Mouse (Mus musculus) heart, adult 18-20 months (tissue): Measurements from ENCODE around the gene Stx7. TPM values are rescaled to one million over a fixed set of nuclear protein-coding genes. Genes with fewer than 3 reads are reported as not detected.
"Not testable (repeated sequence)": the region's sequence is repeated elsewhere in the genome, so short reads cannot be mapped to it uniquely, and the experiment has no call there.

Experiments
- DNase-seq, 2 experiments: peaks; one replicate each; pipeline ENCODE4 v3.0.0; 2021 to 2022; ENCODE audit warnings: mixed read lengths in 1 of 2
- long read RNA-seq, 2 experiments: library from polyadenylated mRNA; stranded (forward); transcript quantifications; one replicate each; pipeline ENCODE4 v2.0.0; 2021
- total RNA-seq, 2 experiments: library from RNA; stranded (reverse); gene quantifications; 2 replicates each; pipeline ENCODE4 v1.2.3; 2021

Gene Stx7
- 10 to 100 TPM; 44.9 to 51.8 TPM for total RNA-seq
- long read RNA-seq, experiment 1, transcript Stx7-205 (10 exons, 3,435 nt): major isoform, 55 of 61 reads
- long read RNA-seq, experiment 1, partial matches to known transcripts: 2 of 61 reads
- long read RNA-seq, experiment 1, other reads (novel, unspliced or antisense): 4 of 61 reads
- long read RNA-seq, experiment 2, transcript Stx7-205 (10 exons, 3,435 nt): major isoform, 29 of 33 reads
- long read RNA-seq, experiment 2, partial matches to known transcripts: 1 of 33 reads
- long read RNA-seq, experiment 2, other reads (novel, unspliced or antisense): 2 of 33 reads

DNA sequence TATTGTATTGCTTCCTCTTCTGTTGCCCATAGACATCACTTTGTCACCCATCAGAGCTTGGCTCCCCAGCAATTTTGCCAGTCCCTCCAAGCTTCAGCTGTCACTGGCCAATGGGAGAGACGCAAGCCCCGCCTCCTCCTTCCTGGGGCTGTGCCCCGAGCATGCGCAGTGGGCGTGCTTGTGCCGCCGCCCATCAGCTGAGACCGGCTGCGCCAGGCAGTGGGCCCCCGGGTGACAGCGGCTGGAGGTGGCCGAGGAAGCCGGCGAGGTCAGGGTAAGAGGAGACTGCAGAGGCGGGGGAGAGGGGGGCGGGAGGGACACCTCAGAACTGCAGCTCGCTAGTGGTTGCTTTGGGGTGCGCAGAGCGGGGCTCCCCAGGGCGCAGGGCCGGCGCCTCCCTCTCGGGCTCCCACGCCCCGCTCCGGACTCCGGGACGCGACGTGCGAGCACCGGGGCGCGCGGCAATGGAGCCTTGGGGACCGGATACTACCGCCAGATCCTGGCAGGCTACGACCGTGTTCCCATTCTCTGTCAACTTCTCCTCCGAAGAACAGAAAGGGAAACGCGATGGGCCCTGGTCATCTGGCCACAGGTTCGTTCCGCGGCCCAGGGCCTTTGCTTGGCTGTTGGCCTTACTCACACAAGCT lies at the start of gene Stx7:
Stx7 (plus strand) TSS at position 168 of the 647 bp plus-strand sequence.
- DNase-seq: peak; percentile 95 to 97

DNA sequence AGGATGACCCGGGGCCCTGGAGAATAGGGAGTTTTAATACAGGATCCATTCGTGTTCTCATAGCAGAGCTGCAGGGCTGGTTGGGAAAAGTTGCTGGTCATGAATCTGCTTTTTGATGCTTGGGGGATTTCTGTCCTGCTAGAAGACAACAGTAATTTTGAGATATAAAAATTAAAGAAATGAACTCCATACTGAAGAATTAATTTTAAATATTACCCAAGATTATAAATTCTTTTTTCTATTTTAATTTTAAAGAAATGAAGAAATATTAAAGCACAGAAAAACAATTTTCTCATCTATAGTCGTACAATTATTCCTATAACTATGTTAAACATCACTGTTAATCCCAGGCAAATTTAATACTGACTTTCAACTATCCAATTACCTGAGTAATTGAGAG lies 47.3 kb upstream of the Stx7 start, which contains the start of gene Taar8c:
Taar8c (minus strand) TSS at position 101 of the 400 bp plus-strand sequence.
- not testable (repeated sequence) for DNase-seq

DNA sequence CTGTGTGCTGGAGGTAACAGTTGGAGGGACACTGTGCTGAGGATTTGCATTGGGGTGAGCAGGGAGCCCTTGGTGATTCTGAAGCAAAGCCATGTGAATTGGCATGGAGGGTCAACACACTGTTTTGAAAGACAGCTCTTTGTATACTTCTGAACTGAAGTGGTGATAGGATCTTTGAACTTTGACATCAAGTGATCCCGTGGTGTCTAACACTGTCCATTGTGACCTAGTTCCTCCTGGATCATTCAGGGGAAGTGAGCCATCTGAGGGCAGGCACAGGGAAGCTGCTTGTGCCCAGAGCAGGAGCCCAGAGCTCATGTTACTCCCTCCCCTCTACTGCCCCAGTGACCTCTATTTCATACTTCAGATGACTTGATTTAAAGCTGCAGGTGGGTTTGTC lies 45.8 kb upstream of the Stx7 start:
- DNase-seq: not testable (repeated sequence)

DNA sequence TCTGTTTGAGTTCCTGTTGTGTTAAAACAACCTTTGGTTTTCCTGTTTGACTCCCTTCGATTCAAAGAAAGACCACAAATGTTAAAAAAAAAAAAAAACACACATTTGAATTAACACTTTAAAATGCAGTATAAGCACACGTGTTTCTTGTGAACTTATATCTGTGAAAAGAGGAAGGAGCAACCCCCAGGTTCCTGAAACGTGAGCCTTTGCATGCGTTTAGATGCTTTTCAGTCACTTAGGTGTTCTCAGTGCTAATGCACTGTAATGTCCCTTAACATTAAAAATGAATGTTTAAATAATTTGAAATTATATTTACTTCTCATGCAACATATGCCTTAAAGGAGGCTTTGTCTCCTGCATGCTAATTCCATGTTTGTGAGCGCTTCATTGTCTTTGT lies 41.4 kb upstream of the Stx7 start:
- DNase-seq: no peak

DNA sequence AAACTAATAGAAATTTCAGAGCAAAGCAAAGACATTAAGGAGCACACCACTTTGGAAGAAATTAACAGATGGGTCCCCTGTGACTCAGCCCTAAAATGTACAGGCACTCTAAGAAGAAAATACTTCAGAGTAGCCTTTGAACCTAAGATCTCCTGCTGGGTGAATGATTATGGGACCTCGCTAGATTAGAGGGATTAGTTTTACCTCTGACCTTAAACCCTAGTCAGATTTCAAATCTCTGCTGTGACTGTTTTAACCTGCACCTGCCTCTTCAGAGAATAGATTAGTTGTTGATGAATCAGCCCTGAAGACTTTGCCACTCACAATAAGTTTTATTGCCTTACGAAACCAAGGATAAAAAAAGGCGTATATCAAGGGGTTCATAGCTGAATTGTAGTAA lies 40.9 kb upstream of the Stx7 start:
- DNase-seq: no peak

DNA sequence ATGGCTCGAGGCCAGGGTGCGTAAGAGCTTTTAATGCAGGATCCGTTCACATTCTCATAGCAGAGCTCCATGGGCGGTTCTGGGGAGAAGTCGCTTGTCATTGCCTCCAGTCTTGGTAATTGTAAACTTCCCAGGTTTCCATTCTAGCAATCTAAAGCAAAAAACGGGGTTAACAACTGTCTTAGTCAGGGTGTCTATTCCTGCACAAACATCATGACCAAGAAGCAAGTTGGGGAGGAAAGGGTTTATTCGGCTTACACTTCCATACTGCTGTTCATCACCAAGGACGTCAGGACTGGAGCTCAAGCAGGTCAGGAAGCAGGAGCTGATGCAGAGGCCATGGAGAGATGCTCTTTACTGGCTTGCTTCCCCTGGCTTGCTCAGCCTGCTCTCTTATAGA lies 39.7 kb upstream of the Stx7 start, which contains the start of gene Taar9:
Taar9 (minus strand) TSS at position 101 of the 400 bp plus-strand sequence.
- DNase-seq: not testable (repeated sequence)

DNA sequence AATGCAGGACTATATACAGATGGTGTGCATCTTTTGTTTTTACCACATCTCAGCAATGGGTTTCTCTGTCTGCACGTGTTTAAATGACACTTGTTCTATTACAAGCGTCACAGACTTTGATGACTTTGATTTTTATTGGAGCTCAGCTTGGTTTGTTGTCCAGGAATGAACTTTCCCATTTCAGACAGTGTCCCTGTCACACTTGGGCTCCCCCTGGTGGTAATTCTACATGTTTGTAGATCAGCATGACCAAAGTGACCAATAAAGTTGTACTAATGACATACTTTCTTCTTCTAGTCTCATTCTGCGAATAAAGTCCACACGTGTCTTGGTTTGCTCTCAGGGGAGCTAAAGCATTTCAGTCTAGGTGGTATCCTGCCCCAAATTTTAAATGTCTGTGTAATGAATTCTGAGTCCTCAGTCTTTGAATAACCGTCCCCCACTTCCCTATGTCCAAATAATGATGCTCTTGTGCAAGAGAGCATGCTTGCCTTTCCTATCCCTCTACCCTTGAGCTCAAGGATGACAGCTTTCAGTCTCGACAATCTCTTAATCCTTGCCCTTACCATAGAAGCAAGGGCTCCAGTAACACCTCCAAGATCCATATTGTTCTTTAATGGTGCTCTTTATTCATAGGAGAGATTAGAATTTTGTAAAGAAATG lies 37.9 kb upstream of the Stx7 start:
- DNase-seq: peak; percentile 25 to 76

DNA sequence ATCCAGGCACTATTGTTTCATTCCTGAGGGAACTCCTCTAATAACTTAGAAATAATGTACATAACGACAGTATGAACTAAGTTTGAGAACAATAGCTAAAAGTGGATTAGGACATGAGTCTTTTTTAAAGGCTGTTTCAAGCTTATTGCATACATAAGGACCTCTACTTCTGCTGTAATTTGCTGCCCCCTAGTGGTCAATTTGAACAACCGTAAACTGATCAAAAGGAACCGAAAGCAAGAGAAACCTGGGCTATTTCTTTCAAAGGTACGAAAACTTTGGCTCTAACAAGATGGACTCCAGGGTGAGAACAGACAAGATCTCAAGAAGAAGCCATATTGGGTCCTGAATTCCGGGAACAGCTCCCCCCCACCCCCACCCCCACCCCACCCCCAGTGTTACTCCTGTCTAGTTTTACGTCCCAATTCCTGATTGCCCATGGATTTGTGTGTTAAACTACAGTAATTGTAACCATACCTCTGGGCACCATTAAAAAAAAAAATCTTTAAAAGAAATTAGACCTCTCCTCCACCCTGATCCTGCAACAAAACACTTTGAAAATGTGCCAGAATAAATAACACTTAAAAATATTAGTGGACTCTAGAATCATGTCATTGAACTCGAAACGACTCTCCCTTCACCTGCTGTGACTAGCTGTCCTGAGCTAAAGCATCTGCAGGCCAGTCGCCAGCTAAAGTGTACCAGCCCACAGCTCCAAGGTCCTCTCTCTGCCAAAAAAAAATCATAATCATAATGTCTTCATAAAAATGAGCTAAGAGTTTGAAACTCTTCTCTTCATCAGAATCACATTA lies 17.4 kb upstream of the Stx7 start:
- peak; percentile 70 to 82 for DNase-seq

DNA sequence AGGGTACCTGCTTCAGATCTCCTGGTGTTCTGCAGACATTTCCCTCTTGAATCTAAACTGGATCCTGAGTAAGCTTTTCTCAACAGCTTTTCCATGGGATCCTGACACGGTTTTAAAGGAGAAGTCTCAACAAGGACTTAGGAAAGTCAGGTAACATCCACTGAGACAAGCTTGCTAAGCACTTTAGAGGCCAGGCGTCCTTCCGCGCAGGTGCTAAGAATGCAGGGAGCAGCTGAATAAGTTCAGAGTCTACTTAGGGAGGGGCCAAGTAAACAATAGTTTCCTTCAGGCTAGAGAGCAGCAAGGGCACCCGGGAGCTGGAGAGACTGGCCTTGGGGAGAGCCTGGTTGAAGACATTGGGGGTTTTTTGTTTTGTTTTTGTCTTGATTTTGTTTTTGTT lies 16.8 kb upstream of the Stx7 start:
- DNase-seq: no peak

DNA sequence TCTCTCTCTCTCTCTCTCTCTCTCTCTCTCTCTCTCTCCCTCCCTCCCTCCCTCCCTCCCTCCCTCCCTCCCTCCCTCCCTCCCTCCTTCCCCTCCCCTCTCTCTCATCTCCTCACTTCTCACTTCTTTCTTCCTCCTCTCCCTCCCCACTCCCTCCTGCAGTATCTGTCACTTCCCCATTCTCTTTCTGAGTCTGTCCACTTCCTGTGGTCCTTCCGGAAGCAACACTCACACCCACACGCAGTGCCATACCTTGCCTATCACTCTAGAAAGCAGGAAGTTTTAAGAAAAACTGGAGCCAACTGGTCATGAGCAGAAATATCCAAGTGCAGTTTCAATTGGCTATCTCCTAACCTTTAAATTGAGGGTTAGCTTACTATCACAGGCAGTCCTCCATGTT lies 16.0 kb upstream of the Stx7 start:
- peak in 1 of 2 experiments; percentile 27 for DNase-seq

DNA sequence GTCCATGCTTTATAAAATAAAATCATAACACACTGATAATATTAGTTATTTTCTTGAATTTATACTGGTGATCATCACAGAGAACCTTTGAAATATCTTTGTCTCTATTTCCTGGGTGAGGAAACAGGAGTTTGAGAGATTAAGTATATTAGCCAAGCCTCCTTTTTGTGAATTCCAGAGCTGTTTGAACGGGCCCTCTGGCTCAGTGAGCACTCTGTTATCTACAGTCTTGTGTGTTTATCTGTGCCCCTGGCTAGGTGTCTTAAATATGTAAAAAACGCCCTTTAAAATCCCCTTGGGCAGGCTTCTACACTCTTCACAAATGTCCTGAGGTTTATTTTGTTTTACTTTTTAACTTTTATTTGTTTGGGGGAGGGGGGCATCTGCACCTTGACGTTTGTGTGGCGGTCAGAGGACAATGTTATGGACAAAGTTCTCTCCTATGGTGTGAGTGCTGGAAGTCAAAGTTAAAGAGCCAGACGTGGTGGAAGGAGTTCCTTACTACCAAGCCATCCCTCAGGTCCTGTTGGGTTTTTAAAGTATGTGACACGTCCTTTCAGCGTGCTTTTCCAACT lies 14.9 kb upstream of the Stx7 start:
- DNase-seq: no peak

DNA sequence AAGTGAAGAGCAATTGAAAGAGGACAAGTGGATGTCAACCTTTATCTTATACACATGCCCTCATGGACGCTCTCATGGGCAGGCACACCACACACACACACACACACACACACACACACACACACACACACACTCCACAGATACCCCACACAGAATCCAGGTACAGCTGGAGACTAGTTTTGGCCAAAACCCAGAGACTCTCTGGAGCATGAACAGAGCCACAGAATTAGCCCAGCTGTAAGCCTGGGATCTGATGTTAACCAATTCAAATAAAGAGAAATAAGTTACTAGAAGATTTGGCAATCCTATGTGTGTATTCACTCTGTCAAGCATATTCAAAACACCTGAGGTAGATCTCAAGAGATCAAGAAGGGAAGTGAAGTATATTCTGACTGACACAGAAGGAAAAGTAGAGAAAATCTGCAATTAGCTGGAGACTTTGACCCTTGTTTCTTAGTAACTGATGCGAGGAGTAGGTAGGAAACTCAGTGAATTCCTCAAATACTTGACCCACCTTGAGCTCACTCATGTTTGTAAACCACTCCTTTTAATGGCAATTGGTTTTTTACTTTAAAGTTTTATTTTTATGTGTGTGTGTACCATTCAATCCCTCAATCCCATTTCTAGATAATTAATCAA lies 10.4 kb upstream of the Stx7 start:
- DNase-seq: no peak

DNA sequence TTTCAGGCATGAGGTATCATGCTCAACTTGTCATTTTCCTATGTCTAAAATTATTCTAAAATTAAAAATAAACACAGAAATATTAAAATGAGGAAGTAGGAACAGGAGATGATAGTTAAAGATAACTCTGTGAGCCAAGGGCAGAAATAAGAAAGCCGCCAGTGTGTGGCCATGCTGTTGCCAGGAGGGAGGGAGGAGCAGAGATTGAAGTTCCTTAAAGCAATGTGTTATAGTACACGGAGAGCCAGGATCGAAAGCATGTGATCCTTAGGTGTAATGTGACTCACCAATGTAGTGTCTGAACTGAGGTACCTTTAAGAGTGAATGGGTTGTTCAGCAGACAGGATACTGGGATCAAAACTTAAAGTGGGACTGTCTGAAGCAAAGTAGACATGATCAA lies 6.4 kb upstream of the Stx7 start:
- no peak for DNase-seq

DNA sequence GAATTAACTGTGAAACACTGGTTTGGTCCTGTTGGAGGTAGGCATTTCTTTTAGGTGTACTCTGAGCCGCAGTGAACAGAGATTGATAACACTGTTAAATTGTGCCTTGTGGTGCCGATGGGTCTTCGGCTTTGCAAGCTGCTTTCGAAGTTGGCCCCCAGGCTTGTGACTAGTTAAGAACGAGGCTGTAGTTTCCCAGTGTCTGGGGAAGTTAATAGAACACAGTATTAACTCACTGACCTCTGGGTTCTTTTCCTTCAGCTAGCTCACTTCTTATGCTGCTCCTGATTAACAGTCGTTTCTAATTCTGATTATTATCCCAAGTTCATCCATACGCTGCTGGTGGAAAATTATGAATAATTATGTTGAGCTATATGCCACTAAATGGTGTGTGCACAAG lies 984 bp downstream of the Stx7 start:
- no peak for DNase-seq

DNA sequence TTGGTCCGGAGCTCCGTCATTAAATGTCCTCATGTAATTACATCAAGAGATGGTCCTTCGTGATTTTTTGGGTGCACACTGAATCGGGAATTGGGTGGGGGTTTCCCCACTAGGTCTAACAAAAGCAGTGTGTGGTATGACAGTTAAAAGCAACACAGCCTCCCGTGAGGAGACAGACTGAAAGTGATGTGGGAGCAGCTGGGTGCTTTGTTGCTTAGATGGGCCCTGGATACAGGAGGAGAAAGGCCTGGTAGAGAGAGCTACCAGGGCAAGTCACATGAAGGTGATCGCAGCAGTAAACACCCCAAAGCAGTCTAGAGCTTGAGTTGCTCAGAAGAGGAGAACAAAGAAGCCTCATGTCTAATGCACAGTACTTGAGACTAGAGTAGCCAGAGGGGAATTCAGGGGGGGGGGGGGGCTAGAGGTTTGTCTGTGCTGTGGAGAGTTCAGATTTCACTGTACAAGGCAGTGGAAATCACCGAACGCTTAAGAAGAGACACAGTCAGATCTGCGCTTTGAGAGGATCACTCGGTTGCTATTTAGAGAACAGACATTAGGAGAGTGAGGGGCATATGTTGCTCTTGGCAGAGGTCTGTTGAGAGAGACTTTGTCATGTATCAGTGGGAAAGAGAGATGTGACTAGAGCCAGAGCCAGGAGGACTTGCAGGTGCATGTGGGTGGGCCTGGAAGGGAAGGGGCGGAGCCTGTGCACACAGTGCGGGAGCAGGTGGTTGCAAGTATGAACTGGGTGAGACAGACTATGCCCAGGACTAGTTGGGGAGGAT lies 9.6 kb downstream of the Stx7 start:
- no peak for DNase-seq

DNA sequence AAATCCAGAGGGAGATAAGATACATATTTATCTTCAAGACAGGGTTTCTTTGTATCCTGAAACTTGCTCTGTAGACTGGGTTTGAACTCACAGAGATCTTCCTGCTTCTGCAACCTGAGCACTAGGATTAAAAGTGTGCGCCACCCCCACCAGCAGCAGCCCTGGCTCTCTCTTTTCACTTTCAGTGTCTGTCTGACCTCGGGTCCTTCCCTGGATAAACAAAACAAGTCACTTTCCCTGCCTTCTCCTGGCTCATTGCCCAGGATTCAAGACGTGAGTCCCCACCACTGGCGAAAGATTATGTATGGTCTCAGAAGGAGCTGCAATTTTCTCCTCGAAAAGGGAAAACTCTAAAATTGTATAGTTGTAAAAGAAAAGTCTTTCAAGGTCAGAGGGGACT lies 10.5 kb downstream of the Stx7 start:
- DNase-seq: no peak

DNA sequence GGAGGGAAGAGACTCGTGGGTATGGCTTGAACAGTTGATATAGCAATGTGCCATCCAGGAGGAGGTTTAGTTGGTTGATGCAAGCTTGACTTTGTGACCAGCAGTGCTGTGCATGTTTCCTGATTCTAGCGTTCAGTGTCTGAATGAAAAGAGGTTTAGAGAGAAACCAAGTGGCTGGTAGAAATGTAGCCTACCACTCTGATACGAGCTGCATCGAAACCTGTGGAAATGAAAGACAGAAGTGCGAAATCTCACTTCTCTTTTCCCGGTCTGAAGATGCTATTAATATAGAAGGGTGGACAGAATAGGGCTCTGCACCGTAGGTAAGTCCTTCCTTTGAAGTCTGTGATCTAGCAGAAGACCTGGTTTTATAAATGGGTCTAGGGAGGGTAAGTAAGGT lies 11.2 kb downstream of the Stx7 start:
- DNase-seq: no peak

DNA sequence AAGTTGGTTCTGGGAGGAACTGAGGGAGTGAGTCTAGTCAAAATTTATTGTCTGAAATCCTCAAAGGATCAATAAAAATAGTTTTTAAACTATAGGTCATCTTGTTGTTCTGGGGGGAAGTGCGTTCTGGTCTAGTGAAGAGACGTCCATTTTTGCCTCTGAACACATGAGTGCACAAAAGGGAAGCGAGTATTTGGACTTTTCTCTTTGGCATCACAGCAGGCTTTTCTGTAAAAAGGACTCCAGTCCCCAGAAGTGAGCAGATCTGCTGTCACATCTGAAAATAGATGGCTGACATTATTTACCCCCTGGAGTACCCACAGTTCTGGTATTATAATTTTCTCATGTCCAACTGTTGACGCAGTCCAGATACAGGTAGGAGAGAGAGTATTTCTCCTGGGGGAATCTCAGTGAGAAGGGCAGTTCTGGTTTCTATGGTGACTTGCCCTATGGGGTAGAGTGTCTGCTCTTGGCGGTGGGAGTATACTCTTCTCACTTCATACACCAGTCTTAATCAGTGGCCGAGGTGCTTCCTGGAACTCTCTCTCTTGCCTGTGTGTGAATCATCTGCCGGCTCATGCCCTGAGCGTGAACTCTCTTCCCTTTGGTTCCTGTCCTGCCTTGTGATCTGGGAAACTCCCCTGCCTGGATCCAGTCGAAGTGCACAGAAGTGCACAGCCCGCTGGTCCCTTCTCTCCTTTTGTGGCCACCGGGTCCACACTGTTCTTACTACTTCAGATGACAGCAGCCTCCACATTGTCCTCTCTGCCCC lies 15.2 kb downstream of the Stx7 start:
- DNase-seq: peak; percentile 42 to 63

DNA sequence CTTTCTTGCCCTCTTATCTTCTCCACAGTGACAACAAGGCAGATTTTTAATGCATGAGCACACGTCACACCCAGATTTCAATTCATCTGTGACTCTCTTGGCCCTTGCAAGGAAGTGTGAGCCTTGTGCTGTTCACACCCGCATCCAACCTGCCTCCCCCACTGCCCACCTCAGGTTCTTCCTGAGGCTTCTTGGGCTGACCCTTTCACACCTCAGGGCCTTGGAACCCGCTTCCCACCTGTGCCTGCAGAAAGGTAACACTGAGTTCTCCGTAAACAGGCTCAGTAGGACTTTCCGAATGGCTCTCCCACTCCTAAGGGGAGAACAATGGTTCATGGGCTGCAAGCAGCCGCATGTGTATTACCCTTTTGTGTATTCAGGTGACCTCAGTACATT lies 15.8 kb downstream of the Stx7 start:
- no peak for DNase-seq

DNA sequence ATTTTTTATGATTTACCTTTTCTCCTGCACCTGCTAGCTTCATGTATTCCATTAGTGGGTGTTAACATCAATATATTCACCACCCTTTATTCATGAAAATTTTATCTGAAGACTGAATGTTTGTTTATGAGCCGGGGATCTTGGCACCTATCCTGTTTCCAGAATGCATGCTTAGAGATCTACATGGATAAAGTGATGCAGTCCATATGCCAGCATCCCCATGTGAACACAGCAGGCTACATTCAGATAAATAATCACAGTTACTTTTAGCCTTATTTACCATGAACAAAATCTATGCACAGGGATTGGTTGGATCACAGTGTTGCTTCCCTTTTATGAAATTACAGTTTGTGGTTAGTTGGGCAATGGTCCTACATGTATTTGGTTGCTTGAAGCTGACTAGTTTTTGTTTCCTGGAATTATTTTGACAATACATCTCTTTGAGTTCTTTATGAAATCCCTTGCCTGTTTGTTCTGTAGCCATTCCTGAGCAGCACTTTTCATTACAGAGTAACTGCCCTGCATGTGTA lies 16.5 kb downstream of the Stx7 start:
- no peak for DNase-seq
